Mouse (Mus musculus): ENCODE measurements around the gene Gm19935. TPM values are rescaled to one million over a fixed set of nuclear protein-coding genes. Genes with fewer than 3 reads are reported as not detected.
A peak's percentile ranks its signal among the peaks of the same experiment; 100 is the strongest.

Gm19935 gene
- total and polyA plus RNA-seq, 3 experiments: not detected

DNA sequence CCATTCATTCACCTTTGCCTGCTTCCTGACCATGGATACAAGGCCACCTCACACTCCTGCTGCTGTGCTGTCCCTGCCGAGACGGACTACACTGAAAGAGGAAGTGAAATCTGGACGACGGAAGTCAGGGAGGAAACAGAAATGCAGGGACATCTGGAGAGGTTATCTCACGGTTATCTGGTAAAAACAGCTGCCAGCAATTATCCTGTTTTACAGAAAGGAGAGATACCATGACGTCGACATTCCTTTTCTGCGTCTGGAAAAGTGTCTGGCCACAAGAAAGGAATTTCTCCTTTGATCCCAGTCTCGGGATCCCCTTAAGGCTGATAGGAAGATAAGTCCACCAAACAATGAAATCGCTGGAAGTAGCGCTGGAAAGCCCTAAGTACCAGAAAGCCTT lies 5.2 kb upstream of the Gm19935 start (continued):
- TF ChIP-seq SMC3 (IDR thresholded peaks at IDR 0.05; ENCODE audit: low read depth, low read length) (no peak), MAX (IDR thresholded peaks at IDR 0.05; ENCODE audit: low read length) (no peak), IRF4 (IDR thresholded peaks at IDR 0.05; ENCODE audit: low read depth, low read length) (peak; percentile 90), RAD21 (IDR thresholded peaks at IDR 0.05; ENCODE audit: low read depth, low read length) (no peak), USF1 (IDR thresholded peaks at IDR 0.05; ENCODE audit: low read depth, low read length) (no peak), CHD2 (IDR thresholded peaks at IDR 0.05; ENCODE audit: low read length) (no peak), E2F4 (IDR thresholded peaks at IDR 0.05; ENCODE audit: insufficient replicate concordance, low read depth, low read length) (no peak), ETS1 (conservative IDR thresholded peaks at IDR 0.05; ENCODE audit: low read depth, low read length) (peak; percentile 41; the same call in 1 of the 2 replicates), MAZ (IDR thresholded peaks at IDR 0.05; ENCODE audit: low read depth, low read length) (no peak), CHD1 (IDR thresholded peaks at IDR 0.05; ENCODE audit: low read depth, low read length) (no peak), BHLHE40 (IDR thresholded peaks at IDR 0.05; ENCODE audit: low read depth, low read length) (peak; percentile 53), MYC (IDR thresholded peaks at IDR 0.05; ENCODE audit: low read depth, low read length) (no peak), EP300 (IDR thresholded peaks at IDR 0.05; ENCODE audit: low read length) (peak; percentile 93), ZMIZ1 (IDR thresholded peaks at IDR 0.05; ENCODE audit: low read depth, low read length) (no peak), POLR2AphosphoS2 (IDR thresholded peaks at IDR 0.05; ENCODE audit: low read depth, low read length) (no peak)

DNA sequence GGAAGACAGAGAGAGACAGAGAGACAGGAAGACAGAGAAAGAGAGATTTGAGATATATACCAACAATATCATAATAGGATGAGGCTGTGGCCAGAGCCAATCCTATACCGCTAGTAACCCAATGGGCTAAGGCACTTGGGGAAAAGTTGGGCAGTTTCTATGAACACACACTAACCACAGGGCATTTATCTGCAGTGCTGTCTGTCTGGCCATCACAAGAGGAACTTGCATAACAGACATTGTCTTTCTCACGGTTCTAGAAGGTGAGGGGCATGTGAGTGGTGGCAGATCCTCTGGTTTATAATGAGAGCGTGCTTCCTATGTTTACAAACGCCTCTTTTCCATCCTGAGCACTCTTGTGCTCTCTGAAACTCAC lies 3.1 kb upstream of the Gm19935 start:
- in situ Hi-C loops (cut with MboI; ENCODE audit: low pct_ligation_motif_present, low pct_unique_long_range_greater_than_20kb, low sequenced_read_pairs): loop anchor here (10.0 kb wide), 1 partner anchor 204 kb away; no protein-coding TSS in a partner anchor
- no peak for TF ChIP-seq MYC (IDR thresholded peaks at IDR 0.05; ENCODE audit: low read depth, low read length)
- TF ChIP-seq MAZ (IDR thresholded peaks at IDR 0.05; ENCODE audit: low read depth, low read length): no peak
- TF ChIP-seq NELFE (IDR thresholded peaks at IDR 0.05; ENCODE audit: low read depth, low read length): no peak
- no peak for TF ChIP-seq RAD21 (IDR thresholded peaks at IDR 0.05; ENCODE audit: low read depth, low read length)
- no peak for TF ChIP-seq KAT2A (IDR thresholded peaks at IDR 0.05; ENCODE audit: insufficient replicate concordance, low read length)
- TF ChIP-seq TCF12 (IDR thresholded peaks at IDR 0.05; ENCODE audit: low read depth, low read length): no peak
- no peak for TF ChIP-seq ZKSCAN1 (IDR thresholded peaks at IDR 0.05; ENCODE audit: borderline replicate concordance, low read depth, low read length)
- no peak for TF ChIP-seq JUND (conservative IDR thresholded peaks at IDR 0.05; ENCODE audit: low read depth, low read length)

More for the DNA sequence above, 3.1 kb upstream of the Gm19935 start:
- H3K9me3 ChIP-seq (replicated peaks; ENCODE audit: low read length): peaks cover 2% of the 10 kb centered on the region
- no peaks in the 10 kb centered on the region for H3K27me3 ChIP-seq (replicated peaks)
- H3K4me1 ChIP-seq (ENCODE audit: control insufficient read depth in 1 of 2, insufficient read depth in 2 of 2): peaks cover 9 to 28% of the 10 kb centered on the region in 2 experiments
- H3K36me3 ChIP-seq (replicated peaks in 1 of 2; ENCODE audit: control insufficient read depth in 1 of 2, insufficient read depth in 1 of 2, low read length in 1 of 2): no peaks in the 10 kb centered on the region
- H3K4me3 ChIP-seq (replicated peaks in 1 of 3; ENCODE audit: low read depth in 2 of 3, low read length in 2 of 3, poor library complexity in 1 of 3): no peak overlapping the region
- no peak overlapping the region for H3K9ac ChIP-seq (ENCODE audit: insufficient read depth, low read depth)
- H3K27ac ChIP-seq (ENCODE audit: insufficient read depth, low read depth): no peak overlapping the region
- no peak overlapping the region for H3K4me2 ChIP-seq (ENCODE audit: insufficient read depth, low read depth, poor library complexity, severe bottlenecking)
- dilution Hi-C loops (cut with MboI; ENCODE audit: extremely low pct_ligation_motif_present, extremely low pct_unique_long_range_greater_than_20kb, low sequenced_read_pairs): no loop called here
- no peak for DNase-seq (ENCODE audit: extremely low read depth)
- no peaks in the 10 kb centered on the region for H3K79me2 ChIP-seq (replicated peaks; ENCODE audit: control insufficient read depth, extremely low read depth, insufficient read depth, poor library complexity, severe bottlenecking)
